Mouse (Mus musculus): ENCODE measurements around the gene Bcar1. TPM values are rescaled to one million over a fixed set of nuclear protein-coding genes. Genes with fewer than 3 reads are reported as not detected.

The Bcar1 gene
- polyA plus RNA-seq, 1 experiment, result 0.63 TPM

DNA sequence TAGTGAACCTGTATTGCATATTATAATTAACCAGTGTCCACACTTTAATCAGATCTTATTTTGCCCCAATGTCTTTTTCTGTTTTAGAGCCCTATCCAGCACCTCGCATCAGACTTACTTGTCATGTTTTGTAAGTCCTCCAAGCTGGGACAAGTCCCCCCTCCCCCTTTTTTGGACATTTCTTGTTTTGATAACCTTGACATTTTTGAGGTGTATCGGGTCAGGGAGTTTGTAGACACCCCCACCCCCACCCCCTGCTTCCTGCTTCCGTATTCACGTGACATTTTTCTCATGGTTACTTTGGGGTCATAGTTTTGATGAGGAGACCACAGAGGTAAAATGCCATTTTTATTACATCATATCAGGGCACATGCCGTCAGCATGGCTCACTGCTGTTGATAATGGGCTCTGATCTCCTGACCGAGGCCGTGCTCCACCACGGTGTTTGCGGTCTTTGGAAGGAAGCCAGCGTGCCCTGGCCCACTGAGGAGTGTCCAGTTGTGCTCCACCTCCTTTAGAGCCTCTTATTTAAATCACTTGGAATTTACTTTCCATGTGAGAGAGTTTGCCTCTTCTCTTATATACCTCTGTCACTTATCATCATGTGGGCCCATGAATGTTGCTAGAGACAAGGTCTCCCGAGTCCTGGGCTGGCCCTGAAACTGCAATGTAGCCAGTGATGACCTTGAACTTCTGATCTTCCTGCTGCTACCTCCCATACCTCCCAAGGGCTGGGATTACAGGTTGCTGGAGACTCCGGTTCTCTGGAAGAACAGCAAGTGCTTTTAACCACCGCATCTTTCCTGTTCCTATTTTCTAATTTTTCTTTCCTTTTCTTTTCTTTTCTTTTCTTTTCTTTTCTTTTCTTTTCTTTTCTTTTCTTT lies 3.2 kb upstream of the Bcar1 start:
- no peak for TF ChIP-seq GATA1 (IDR thresholded peaks at IDR 0.05; ENCODE audit: low read length)

DNA sequence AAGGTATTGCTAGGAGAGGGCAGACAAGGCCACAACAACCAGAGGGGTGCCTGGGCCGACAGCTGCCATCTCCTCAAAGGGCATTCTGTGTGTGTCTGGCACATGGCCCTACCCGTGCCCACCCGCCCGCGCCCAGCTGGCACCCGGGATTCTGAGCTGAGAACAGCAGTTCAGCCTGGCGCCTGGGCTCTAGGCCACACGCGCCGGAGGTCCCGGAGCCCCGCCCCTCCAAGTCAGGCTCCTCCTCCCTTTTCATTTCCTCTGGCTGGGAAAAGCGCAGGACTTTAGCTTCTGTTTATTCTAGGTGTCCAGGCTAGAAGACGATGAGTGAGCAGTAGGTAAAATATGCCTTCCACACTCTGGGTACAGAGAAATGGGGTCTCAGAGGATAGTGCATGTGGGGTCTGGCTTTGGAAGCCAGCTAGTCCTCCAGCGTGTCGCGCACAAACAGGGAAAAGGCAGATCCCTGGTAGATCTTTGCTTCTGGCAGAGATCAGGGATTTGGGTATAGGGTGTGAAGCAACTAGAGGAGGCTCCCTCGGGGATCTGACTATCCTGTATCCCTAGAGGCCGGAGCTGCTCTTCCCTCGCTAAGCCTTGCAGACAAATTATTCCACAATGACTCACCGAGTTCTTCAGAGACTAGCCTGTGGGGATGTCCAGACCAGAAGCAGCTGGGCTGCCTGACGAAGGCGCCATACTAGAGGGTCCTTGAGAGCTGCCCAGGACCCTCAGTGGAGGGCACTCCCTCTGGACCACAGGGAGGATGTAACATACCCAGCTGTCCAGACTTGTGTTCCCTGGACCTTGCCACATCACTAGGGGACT lies 2.2 kb upstream of the Bcar1 start:
- TF ChIP-seq GATA1 (IDR thresholded peaks at IDR 0.05; ENCODE audit: low read length), result no peak

DNA sequence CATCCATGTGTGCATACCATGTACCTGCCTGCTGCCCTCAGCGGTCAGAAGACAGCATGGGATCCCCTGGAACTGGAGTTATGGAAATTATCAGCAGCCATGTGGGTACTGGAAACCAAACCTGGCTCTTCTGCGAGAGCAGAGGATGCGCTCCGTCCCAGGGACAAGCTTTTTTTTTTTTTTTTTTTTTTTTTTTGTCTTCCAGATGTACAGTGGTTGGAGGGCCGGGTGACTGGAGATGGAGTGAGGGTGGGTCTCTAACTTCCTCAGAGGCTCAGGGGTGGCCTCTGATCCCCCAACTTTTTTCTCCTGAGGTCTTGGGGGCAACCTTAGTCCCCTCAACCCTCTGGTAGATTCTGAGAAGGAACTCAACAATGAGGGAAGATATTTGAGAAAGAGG lies 1.5 kb upstream of the Bcar1 start:
- TF ChIP-seq GATA1 (IDR thresholded peaks at IDR 0.05; ENCODE audit: low read length), result no peak

DNA sequence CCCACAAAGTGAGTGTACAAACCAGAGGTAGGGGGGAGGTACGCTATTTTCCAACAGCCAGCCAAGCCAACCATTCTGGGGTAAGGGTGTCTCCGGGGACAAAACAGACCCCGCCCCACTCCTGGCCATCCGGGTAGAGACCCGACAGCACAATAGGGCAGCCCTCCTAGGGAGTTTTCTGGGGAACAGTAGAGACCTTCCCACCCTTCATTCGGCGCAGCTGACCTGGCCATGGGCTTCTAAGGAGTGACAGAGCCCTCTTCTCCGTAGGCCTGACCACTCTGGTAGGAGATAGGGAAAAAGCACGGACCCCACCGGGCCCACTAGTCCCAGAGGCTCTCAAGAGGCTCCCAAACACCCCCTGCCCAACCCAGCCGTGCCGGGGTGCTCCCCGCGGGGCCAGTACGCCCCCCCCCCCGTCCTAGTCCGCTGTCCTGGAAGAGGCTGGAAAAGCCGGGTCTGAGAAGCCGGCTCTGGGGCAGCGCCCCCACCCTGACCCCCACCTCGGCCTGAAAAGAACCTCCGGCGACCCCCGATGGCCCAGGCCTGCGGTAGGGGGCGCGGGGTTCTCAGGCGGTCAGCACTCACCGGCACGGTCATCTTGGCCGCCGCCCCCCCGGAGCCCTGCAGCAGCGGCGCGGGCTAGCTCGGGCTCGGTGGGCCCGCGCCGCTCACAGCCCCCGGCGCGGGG lies 363 bp downstream of the Bcar1 start:
- TF ChIP-seq GATA1 (IDR thresholded peaks at IDR 0.05; ENCODE audit: low read length), result no peak

DNA sequence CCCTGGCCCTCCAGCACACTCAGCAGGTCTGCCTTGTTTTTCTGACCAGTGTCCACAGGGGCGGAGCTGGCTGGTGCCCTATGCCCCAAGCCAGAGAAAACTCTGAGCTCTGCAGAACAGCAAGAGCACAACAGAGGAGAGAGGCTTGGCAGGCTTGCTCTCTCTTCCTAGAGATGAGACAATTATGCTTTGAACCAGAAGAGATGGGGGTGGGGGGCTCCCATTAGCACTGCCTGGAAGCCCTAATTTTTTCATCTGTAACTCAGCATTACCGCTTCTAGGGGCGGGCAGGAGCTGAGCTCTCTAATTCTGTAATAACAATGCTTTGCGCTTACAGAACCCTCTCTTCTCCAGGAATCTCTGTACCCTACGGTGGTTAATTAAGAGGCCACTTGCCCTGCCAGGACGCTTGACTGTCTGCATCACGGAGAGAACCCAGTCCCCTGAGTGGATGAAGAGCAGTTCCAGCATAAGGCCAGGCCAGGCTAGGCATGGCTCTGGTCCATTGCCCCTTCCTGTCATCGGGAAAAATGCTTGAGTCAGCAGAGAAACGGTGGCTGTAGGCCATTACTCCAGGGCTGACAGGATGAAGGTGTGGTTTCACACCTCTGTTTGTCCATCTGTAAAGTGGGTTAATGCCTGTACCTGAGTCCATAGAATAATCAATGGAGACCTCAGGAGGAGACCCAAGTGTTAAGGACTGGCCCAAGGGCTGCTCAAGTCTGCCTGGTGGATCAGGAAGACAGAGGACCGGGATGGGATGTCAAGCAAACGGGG lies 1.2 kb downstream of the Bcar1 start:
- no peak for TF ChIP-seq GATA1 (IDR thresholded peaks at IDR 0.05; ENCODE audit: low read length)

DNA sequence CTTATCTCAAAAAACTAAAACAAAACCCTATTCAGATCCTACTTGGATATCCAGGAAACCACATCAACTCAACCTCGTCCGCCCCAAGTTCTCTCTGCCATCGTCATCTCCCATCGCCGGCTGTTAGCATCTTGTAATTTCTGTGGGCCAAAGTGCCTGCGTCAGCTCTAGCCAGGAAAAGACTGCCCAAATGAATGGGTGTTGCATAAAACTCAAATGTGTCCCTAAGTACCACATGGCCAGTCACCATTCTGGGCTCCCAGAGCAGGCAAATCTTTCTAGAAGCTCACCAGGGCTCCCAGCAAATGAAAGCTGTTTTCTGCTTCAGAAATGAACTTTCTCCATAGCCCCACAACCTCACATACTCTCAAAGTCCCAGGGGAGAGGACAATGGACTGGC lies 2.1 kb downstream of the Bcar1 start:
- TF ChIP-seq GATA1 (IDR thresholded peaks at IDR 0.05; ENCODE audit: low read length), result no peak

DNA sequence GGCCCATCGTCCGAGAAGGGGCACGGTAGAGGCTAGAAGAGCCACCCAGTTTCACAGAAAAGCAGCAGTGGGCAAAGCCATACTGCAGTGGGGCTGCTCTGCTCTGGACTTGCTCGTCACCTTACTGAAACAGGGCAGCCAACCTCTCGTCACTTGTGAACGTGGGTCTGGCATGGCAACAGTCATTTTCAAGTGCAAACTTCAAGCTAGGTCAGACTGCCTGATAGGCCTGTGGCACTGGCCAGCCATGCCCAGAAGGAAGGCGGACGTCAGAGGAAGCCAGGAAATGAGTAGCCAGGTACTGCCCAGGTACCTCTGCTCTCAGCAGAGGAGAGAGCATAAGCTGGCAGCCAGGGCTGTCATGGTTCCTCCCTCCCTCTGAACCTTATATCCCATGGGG lies 2.6 kb downstream of the Bcar1 start:
- TF ChIP-seq GATA1 (IDR thresholded peaks at IDR 0.05; ENCODE audit: low read length), result no peak

DNA sequence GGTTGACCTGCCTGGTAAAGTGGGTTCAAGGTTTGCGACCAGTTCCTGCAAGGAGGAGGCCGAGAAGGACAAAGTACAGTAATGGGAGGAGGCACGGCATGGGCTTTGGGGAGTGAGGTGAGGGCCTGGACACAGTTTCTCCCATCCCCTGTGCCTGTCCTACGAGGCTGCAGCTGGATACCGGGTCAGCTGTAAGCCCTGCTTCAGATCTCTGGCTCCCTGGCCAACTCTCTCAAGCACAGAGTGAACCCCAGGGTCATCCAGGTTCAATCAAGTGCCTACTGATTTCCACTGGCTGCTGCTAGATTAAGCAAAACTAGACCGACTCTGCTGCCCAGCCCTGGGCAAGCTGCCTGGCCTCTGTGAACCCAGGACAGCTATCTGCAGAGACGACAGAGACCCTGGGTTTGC lies 3.3 kb downstream of the Bcar1 start:
- TF ChIP-seq GATA1 (IDR thresholded peaks at IDR 0.05; ENCODE audit: low read length), result no peak

DNA sequence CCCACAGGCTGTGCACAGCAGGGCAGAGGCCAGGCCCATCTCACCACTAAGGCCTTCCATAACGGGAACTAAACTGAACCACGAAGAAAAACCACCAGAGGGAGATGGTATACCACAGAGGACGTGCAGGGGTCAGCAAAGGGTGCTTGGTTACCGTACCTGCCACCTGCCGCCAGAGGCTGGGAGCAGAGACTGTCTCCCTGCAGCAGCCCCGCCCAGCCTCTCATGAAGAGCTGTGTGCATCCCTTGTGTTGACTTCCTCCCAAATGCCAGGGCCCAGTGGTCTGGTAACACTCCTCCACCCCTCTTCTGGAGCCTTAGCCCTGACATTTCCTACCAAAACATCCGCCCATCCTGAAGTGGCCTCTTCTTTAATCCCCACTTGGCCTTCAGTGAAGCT lies 4.0 kb downstream of the Bcar1 start:
- TF ChIP-seq GATA1 (IDR thresholded peaks at IDR 0.05; ENCODE audit: low read length), result no peak

DNA sequence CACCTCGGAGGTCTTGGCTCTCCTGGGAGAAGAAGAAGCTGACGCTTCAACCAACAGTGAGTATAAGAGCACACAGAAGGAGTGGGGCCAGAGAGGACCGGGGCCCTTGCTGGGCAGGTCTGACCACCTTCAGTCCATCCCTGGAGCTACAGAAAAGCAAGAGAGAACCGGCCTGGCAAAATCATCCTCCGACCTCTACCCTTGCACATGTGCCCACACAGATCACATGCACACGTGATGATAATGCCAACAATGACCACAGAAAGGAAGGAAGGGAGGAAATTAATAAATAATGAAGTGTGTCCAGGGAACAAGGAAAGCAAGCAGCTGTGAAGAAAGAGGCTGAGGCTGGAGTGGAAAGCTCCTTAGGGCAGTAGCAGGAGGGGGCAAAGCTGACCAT lies 4.7 kb downstream of the Bcar1 start:
- TF ChIP-seq GATA1 (IDR thresholded peaks at IDR 0.05; ENCODE audit: low read length), result no peak

DNA sequence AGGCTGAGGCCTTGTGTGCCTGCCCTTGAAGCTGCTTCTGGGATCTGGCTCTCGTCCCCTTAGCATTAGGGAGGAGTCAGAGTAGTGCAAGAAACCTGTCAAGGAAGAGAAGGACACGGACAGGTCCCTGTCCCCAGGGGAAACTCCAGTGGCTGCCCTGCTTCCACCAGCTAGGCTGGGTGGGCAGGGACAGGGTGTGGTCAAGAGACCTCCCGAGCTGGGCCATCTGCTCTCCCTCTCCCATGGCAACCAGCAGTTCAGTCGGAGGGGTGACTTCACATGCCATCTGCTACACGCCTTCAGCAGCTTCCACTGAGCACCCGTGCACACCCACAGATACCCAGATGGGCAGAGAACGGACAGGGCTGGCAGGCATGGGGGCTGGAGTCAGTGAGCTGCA lies 7.3 kb downstream of the Bcar1 start:
- TF ChIP-seq GATA1 (IDR thresholded peaks at IDR 0.05; ENCODE audit: low read length), result no peak

DNA sequence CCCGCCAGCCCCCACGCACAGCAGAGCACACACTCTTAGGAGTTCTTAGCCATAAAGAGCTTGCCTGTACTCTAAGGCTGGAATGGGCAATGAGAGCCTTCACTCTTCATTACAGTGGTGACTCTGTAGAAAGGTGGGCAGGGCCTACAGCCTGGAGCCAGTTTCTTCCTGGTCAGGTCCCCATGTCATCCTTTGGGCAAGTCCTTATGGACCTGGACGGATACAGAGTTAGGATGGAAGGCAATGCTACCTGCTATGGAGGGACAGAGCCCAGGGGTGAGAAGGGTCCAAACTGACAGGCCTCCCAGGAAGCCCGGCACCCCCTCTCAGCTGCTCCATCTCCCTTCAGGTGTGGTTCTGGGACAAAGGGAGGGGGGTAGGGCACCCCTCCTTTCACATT lies 7.8 kb downstream of the Bcar1 start:
- no peak for TF ChIP-seq GATA1 (IDR thresholded peaks at IDR 0.05; ENCODE audit: low read length)

DNA sequence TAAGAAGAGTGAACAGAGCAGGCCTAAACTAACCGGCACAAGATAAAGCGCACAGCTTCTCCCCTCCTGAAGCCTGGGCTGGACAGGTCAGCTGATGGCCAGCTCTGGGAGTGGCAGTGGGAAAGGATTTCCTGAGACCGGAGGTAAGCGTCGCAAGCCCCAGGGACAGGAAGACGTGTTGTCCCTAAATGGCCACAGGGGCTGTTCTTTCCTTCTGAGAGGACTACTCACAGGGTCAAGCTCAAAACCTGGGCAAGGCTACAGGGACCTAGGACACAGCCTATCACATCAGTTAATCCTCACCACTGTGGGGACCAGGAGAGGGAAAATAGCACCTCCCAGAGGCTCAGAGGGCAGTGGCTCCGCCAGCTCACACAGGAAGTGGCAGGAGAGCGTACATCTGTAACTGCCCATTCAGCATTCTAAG lies 8.3 kb downstream of the Bcar1 start:
- no peak for TF ChIP-seq GATA1 (IDR thresholded peaks at IDR 0.05; ENCODE audit: low read length)

DNA sequence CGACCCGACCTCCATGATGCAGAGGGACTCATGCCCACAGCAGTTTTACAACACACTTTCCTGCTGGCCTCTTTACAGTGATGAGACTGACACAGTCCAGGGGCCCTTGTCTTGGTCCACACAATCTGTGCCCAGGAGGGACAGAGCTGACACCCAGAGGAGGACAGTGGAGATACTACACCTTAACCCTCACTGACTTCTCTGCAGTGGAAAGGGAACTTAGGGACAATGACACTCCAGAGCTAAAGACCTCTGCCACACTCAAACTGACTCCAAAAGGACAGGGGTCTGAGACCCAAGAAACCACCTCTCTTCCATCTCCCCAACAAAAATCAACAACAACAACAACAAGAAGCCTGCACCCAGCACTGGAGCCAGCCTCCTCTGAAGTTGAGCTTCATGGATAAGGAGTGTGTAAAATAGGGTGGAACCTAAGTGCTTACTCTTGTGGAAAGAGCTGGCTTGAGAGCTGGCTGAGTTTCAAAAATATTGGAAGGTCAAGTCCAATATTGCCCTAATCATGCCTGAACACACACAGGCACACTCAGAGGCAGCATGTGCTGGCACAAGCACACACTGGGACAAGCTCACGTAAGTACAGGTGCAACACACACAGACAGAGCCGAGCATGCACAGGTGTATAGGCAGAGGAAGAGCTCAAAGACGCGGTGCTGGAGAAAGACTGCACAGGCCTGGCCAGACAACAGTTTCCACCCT lies 9.2 kb downstream of the Bcar1 start:
- no peak for TF ChIP-seq GATA1 (IDR thresholded peaks at IDR 0.05; ENCODE audit: low read length)
